Mouse (Mus musculus) G1E (cell line): ENCODE measurements around the gene Noc2l.

Experiments
- CTCF ChIP-seq: IDR thresholded peaks from 2 replicates; pipeline ENCODE4 v1.5.1; 2012; ENCODE audit warnings: low read depth, low read length, inconsistent platforms, mixed read lengths
- TAL1 ChIP-seq: conservative IDR thresholded peaks from 2 replicates; pipeline ENCODE4 v1.6.1; 2012; ENCODE audit warnings: low read depth, low read length, inconsistent platforms, mixed read lengths

DNA sequence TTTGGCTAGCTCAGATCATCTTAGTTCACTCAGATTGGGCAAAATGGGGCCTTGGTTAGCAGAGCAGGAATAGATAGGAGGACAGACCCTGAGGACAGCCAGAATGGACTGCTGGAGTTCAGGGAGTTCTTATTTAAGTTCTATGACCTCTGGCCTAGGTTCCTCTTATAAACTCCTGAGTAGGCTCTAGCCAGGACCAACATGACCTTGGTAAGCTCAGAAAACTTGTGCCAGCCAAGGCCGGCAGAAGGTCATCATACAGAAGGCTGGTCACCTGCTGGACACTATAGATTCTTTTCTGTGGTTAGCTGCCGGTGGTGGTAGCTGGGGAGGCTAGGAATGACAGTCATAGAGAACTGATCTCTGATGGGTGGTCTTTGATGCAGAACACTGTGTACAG lies 19.6 kb upstream of the Noc2l start:
- TF ChIP-seq CTCF = no peak
- no peak for TF ChIP-seq TAL1
